Mouse (Mus musculus) heart, embryonic 11.5 days (tissue): ENCODE measurements around the gene Btnl10. TPM values are rescaled to one million over a fixed set of nuclear protein-coding genes. Genes with fewer than 3 reads are reported as not detected.

ENCODE experiments used
- ATAC-seq: fragments of 200-750 bp; cut with Nextera tagmentation; replicated peaks from 2 replicates; pipeline ENCODE4 v1.8.0; 2017; ENCODE audit warnings: moderate library complexity; ENCODE audit not compliant: insufficient number of reproducible peaks, low FRiP score, low TSS enrichment
- H3K27ac ChIP-seq: fragments of 300-500 bp; sonication (generic); 2 replicates; pipeline ENCODE4 v1.5.1; 2014; ENCODE audit warnings: mild to moderate bottlenecking, low read depth, low read length
- H3K27me3 ChIP-seq: fragments of 300-500 bp; sonication (generic); 2 replicates; pipeline ENCODE4 v1.6.1; 2014; ENCODE audit warnings: mild to moderate bottlenecking, low read length, mixed read lengths; ENCODE audit not compliant: control insufficient read depth, insufficient read depth
- H3K36me3 ChIP-seq: fragments of 300-500 bp; sonication (generic); 2 replicates; pipeline ENCODE4 v1.6.1; 2014; ENCODE audit warnings: mild to moderate bottlenecking, low read length, moderate library complexity, mixed read lengths; ENCODE audit not compliant: control insufficient read depth, insufficient read depth
- H3K4me1 ChIP-seq: fragments of 300-500 bp; sonication (generic); 2 replicates; pipeline ENCODE4 v1.6.1; 2014; ENCODE audit warnings: low read length; ENCODE audit not compliant: control insufficient read depth, insufficient read depth
- H3K4me2 ChIP-seq: fragments of 300-500 bp; sonication (generic); 2 replicates; pipeline ENCODE4 v1.6.1; 2014; ENCODE audit warnings: mild to moderate bottlenecking, moderate library complexity
- H3K4me3 ChIP-seq: fragments of 300-500 bp; sonication (generic); 2 replicates; pipeline ENCODE4 v1.5.1; 2014; ENCODE audit warnings: low read depth, low read length
- H3K9ac ChIP-seq: fragments of 300-500 bp; sonication (generic); 2 replicates; pipeline ENCODE4 v1.6.1; 2014; ENCODE audit warnings: mild to moderate bottlenecking, low read depth, low read length, moderate library complexity
- H3K9me3 ChIP-seq: fragments of 300-500 bp; sonication (generic); replicated peaks from 2 replicates; pipeline ENCODE4 v1.6.1; 2016; ENCODE audit warnings: low read length; ENCODE audit not compliant: control insufficient read depth
- WGBS: fragments of 180-500 bp; shearing (Covaris S2); extraction: QIAGEN DNeasy Blood & Tissue Kit; methylation state at CpG from one replicate; pipeline ENCODE4 v1.1.7; 2014; ENCODE audit not compliant: insufficient replicate concordance; 5-methylcytosine and 5-hydroxymethylcytosine counted together
- polyA plus RNA-seq: library from polyadenylated mRNA; unstranded; fragments of >200 nt; fragmentation: Nextera tagmentation; extraction: Ambion mirVana; gene quantifications from 2 replicates; pipeline ENCODE4 v1.2.1, GENCODE M21; 2014

Gene Btnl10
- polyA plus RNA-seq, 1 experiment from 2014 or later, result 0.27 TPM

- peak within 1 kb of the TSS; percentile 86 for H3K4me3 ChIP-seq
- H3K4me2 ChIP-seq, result peak within 1 kb of the TSS; percentile 100
- peak within 1 kb of the TSS; percentile 79 for H3K9ac ChIP-seq
- peaks cover 10% of the 10 kb centered on the region for H3K4me1 ChIP-seq
- peaks cover 9% of the 10 kb centered on the region for H3K36me3 ChIP-seq
- WGBS, result under 1% methylated on average over 72 of the region's 95 CpGs
- H3K9me3 ChIP-seq, result no peaks in the 10 kb centered on the region
- ATAC-seq, result peak; percentile 90
- 0 out of 2 replicates have a peak, but pooled peaks cover 3% of the 10 kb centered on the region for H3K27me3 ChIP-seq
- H3K27ac ChIP-seq, result peak within 1 kb of the TSS; percentile 92
These were observed 20.8 kb downstream of the Btnl10 start, which contains the start of gene Rnf187 for GRCm38 (mm10) chr11:58938322-58939087. Rnf187 (minus strand) TSS chr11:58938916.

- no peaks in the 10 kb centered on the region for H3K9me3 ChIP-seq
- peak overlapping the region; percentile 79 for H3K9ac ChIP-seq
- ATAC-seq, result no peak
- H3K4me1 ChIP-seq, result peaks cover 10% of the 10 kb centered on the region
- peak overlapping the region; percentile 100 for H3K4me2 ChIP-seq
- peak overlapping the region; percentile 92; the same call in 1 of the 2 replicates for H3K27ac ChIP-seq
- WGBS, result 19% methylated on average over 6 of the region's 6 CpGs
- peaks cover 6% of the 10 kb centered on the region; the same call in 1 of the 2 replicates for H3K27me3 ChIP-seq
- peak overlapping the region; percentile 86 for H3K4me3 ChIP-seq
- peaks cover 4% of the 10 kb centered on the region; the same call in 1 of the 2 replicates for H3K36me3 ChIP-seq
These were observed 21.4 kb downstream of the Btnl10 start for GRCm38 (mm10) chr11:58939088-58939439.

- H3K4me1 ChIP-seq, result peaks cover 7% of the 10 kb centered on the region; the same call in 1 of the 2 replicates
- no peak overlapping the region for H3K9ac ChIP-seq
- no peak overlapping the region for H3K4me3 ChIP-seq
- WGBS, result 79% methylated on average over 5 of the region's 5 CpGs
- no peak overlapping the region for H3K4me2 ChIP-seq
- H3K9me3 ChIP-seq, result no peaks in the 10 kb centered on the region
- no peaks in the 10 kb centered on the region for H3K36me3 ChIP-seq
- no peak overlapping the region for H3K27ac ChIP-seq
- peaks cover 26% of the 10 kb centered on the region for H3K27me3 ChIP-seq
- ATAC-seq, result no peak
These were observed 26.4 kb downstream of the Btnl10 start for GRCm38 (mm10) chr11:58944136-58944535.

DNA sequence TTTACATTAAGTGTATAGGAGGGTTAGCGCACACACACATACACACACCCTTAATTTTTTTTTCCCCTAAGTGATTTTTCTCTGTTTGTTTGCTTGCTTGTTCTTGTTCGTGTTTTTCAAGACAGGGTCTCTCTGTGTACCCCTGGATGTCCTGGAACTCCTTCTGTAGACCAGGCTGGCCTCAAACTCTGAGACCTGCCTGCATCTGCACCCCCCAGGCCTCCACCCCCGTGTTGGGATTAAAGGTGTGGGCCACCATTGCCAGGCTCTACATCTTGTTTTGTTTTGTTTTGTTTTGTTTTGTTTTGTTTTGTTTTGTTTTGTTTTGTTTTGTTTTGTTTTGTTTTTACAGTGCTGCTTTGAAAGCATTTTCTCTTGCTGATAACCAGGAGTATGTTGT, 29.6 kb downstream of the Btnl10 start:
- 72% methylated on average over 3 of the region's 3 CpGs for WGBS
- H3K4me2 ChIP-seq, result no peak overlapping the region

DNA sequence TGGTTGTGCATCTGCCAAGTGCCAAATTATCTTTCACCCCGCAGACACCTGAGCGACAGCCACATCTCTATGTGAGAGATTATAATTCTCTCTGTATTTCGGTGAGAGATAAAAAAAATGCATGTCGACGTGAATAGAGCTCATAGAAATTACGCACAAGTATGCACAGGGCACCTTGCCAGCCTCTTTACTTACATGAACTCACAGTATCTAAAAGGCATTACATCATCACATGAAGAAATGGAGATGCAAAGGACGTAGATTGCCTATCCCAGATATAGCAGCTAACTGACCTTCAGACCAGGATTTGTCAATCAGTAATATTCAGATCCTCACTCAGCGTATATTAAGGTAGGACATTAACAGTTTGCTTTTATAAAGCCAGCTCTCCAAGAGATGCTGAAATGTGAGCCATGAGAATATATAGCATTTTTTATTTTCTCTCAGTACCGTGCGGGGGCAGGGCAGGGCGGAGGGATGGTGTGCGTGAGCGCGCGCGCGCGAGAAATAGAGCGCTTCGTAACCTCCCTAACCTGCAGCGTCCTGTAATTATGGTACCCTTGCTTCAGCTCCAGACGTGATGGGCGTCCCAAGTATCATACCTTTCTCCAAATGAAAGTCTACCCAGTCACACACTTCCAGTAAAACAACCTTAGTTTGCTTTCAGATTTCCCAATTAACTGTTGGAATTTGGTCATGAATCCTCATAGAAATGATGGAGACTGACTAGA, 30.3 kb downstream of the Btnl10 start:
- H3K27ac ChIP-seq, result peak overlapping the region; percentile 50
- no peaks in the 10 kb centered on the region for H3K9me3 ChIP-seq
- H3K4me2 ChIP-seq, result peak overlapping the region; percentile 72
- ATAC-seq, result no peak
- H3K4me3 ChIP-seq, result peak overlapping the region; percentile 42
- H3K27me3 ChIP-seq, result peaks cover 49% of the 10 kb centered on the region
- H3K36me3 ChIP-seq, result no peaks in the 10 kb centered on the region
- H3K9ac ChIP-seq, result peak overlapping the region; percentile 59
- WGBS, result 22% methylated on average over 23 of the region's 23 CpGs
- H3K4me1 ChIP-seq, result peaks cover 8% of the 10 kb centered on the region; the same call in 1 of the 2 replicates

More for the DNA sequence above, 29.6 kb downstream of the Btnl10 start:
- Histone ChIP-seq H3K4me3 (no peak overlapping the region), H3K27me3 (peaks cover 49% of the 10 kb centered on the region), H3K27ac (no peak overlapping the region), H3K9me3 (no peaks in the 10 kb centered on the region), H3K36me3 (no peaks in the 10 kb centered on the region), H3K4me1 (peaks cover 7% of the 10 kb centered on the region; the same call in 1 of the 2 replicates), H3K9ac (no peak overlapping the region)
- no peak for ATAC-seq

DNA sequence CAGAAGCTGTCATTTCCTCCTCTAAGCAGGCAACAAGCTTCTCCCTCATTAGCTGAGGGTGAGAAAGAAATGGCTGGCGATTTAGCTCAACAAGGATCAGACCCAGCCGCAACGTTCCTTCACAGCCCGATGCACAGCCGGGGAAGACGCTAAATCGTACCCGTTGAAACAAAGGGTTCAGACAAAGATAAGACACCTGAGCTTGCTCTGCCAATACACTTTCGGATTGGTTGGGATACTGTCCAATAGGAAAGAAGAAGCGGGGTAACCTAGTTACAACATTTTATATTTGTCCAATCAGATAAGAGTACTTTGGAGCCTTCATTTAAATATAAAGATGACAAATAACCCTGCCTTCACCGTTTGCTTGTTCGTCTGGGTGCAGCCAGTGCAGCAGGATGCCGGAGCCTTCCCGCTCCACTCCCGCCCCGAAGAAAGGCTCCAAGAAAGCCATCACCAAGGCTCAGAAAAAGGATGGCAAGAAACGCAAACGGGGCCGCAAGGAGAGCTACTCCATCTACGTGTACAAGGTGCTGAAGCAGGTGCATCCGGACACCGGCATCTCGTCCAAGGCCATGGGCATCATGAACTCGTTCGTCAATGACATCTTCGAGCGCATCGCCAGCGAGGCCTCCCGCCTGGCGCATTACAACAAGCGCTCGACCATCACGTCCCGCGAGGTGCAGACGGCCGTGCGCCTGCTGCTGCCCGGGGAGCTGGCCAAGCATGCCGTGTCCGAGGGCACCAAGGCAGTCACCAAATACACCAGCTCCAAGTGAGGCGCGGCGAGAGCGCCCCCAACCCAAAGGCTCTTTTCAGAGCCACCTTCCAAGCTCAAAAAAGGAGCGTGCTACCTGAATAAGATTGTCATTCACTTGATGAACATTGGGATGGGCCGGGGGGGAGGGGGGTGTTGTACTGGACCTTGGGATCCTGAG, 31.1 kb downstream of the Btnl10 start, which contains the start of gene Hist3h2ba:
Hist3h2ba (plus strand) TSS at position 379 of the 938 bp plus-strand sequence.
- H3K4me3 ChIP-seq, result peak within 1 kb of the TSS; percentile 42
- H3K9ac ChIP-seq, result peak within 1 kb of the TSS; percentile 66
- peaks cover 43% of the 10 kb centered on the region for H3K27me3 ChIP-seq
- no peaks in the 10 kb centered on the region for H3K9me3 ChIP-seq
- H3K36me3 ChIP-seq, result no peaks in the 10 kb centered on the region
- ATAC-seq, result peak; percentile 74
- H3K4me1 ChIP-seq, result peaks cover 16% of the 10 kb centered on the region; the same call in 1 of the 2 replicates
- WGBS, result under 1% methylated on average over 41 of the region's 48 CpGs
- H3K4me2 ChIP-seq, result peak within 1 kb of the TSS; percentile 72
- peak within 1 kb of the TSS; percentile 68 for H3K27ac ChIP-seq

- Histone ChIP-seq H3K27me3 (peaks cover 37% of the 10 kb centered on the region), H3K4me2 (peak overlapping the region; percentile 72), H3K4me3 (peak overlapping the region; percentile 42), H3K4me1 (peaks cover 17% of the 10 kb centered on the region; the same call in 1 of the 2 replicates), H3K9ac (peak overlapping the region; percentile 66), H3K9me3 (no peaks in the 10 kb centered on the region), H3K36me3 (no peaks in the 10 kb centered on the region), H3K27ac (peak overlapping the region; percentile 68; the same call in 1 of the 2 replicates)
- 13% methylated on average over 20 of the region's 20 CpGs for WGBS
- no peak for ATAC-seq
These were observed 32.0 kb downstream of the Btnl10 start for GRCm38 (mm10) chr11:58949480-58950431.
